Mouse (Mus musculus) intestine, embryonic 15.5 days (tissue): ENCODE measurements around the gene Iqgap1. TPM values are rescaled to one million over a fixed set of nuclear protein-coding genes. Genes with fewer than 3 reads are reported as not detected.
"Not testable (repeated sequence)": the region's sequence is repeated elsewhere in the genome, so short reads cannot be mapped to it uniquely, and the experiment has no call there.

Source experiments
- ATAC-seq: fragments of 200-750 bp; cut with Nextera tagmentation; 2 replicates; pipeline ENCODE4 v1.8.0; 2017; ENCODE audit warnings: moderate TSS enrichment, moderate library complexity
- H3K27ac ChIP-seq: fragments of 300-500 bp; sonication (generic); 2 replicates; pipeline ENCODE4 v1.5.1; 2015; ENCODE audit warnings: mild to moderate bottlenecking, inconsistent platforms
- H3K27me3 ChIP-seq: fragments of 300-500 bp; sonication (generic); replicated peaks from 2 replicates; pipeline ENCODE4 v1.6.1; 2015; ENCODE audit warnings: inconsistent platforms
- H3K36me3 ChIP-seq: fragments of 300-500 bp; sonication (generic); 2 replicates; pipeline ENCODE4 v1.6.1; 2015; ENCODE audit warnings: inconsistent platforms
- H3K4me1 ChIP-seq: fragments of 300-500 bp; sonication (generic); replicated peaks from 2 replicates; pipeline ENCODE4 v1.6.1; 2015; ENCODE audit warnings: inconsistent platforms
- H3K4me2 ChIP-seq: fragments of 300-500 bp; sonication (generic); replicated peaks from 2 replicates; pipeline ENCODE4 v1.6.1; 2015; ENCODE audit warnings: mild to moderate bottlenecking, inconsistent platforms
- H3K4me3 ChIP-seq: fragments of 300-500 bp; sonication (generic); replicated peaks from 2 replicates; pipeline ENCODE4 v1.5.1; 2015; ENCODE audit warnings: inconsistent platforms
- H3K9ac ChIP-seq: fragments of 300-500 bp; sonication (generic); 2 replicates; pipeline ENCODE4 v1.6.1; 2015; ENCODE audit warnings: inconsistent platforms
- H3K9me3 ChIP-seq: fragments of 300-500 bp; sonication (generic); 2 replicates; pipeline ENCODE4 v1.6.1; 2016; ENCODE audit warnings: inconsistent platforms
- WGBS: fragments of 180-500 bp; shearing (Covaris S2); methylation state at CpG from one replicate; pipeline ENCODE4 v1.1.7; 2015; 5-methylcytosine and 5-hydroxymethylcytosine counted together
- polyA plus RNA-seq: library from polyadenylated mRNA; unstranded; fragments of >200 nt; fragmentation: Nextera tagmentation; extraction: Ambion mirVana; gene quantifications from 2 replicates; pipeline ENCODE4 v1.2.1, GENCODE M21; 2015

The Iqgap1 gene
- polyA plus RNA-seq, 1 experiment from 2014 or later, result 76.2 TPM

GRCm38 (mm10) chr7:80775448-80775904 lies 50.3 kb downstream of the Iqgap1 start:
- Histone ChIP-seq H3K36me3 (no peaks in the 10 kb centered on the region), H3K4me2 (no peak overlapping the region), H3K27me3 (no peaks in the 10 kb centered on the region), H3K4me1 (0 out of 2 replicates have a peak, but pooled peaks cover 5% of the 10 kb centered on the region), H3K4me3 (no peak overlapping the region), H3K27ac (no peak overlapping the region), H3K9ac (no peak overlapping the region), H3K9me3 (no peaks in the 10 kb centered on the region)
- no peak for ATAC-seq
- 82% methylated on average over 10 of the region's 10 CpGs for WGBS

- 91% methylated on average over 15 of the region's 15 CpGs for WGBS
Observed at GRCm38 (mm10) chr7:80774615-80775447, 50.9 kb downstream of the Iqgap1 start.

GRCm38 (mm10) chr7:80773834-80774614 lies 51.8 kb downstream of the Iqgap1 start:
- ATAC-seq, result no peak
- no peaks in the 10 kb centered on the region for H3K27me3 ChIP-seq
- 69% methylated on average over 14 of the region's 14 CpGs for WGBS
- no peaks in the 10 kb centered on the region for H3K9me3 ChIP-seq
- no peak overlapping the region for H3K4me3 ChIP-seq
- no peak overlapping the region for H3K27ac ChIP-seq
- H3K9ac ChIP-seq, result no peak overlapping the region
- 0 out of 2 replicates have a peak, but pooled peaks cover 3% of the 10 kb centered on the region for H3K4me1 ChIP-seq
- no peaks in the 10 kb centered on the region for H3K36me3 ChIP-seq
- no peak overlapping the region for H3K4me2 ChIP-seq

More at GRCm38 (mm10) chr7:80774615-80775447, 50.9 kb downstream of the Iqgap1 start:
- Histone ChIP-seq H3K4me2 (no peak overlapping the region), H3K4me3 (no peak overlapping the region), H3K9me3 (no peaks in the 10 kb centered on the region), H3K27me3 (no peaks in the 10 kb centered on the region), H3K4me1 (0 out of 2 replicates have a peak, but pooled peaks cover 5% of the 10 kb centered on the region), H3K9ac (no peak overlapping the region), H3K27ac (no peak overlapping the region), H3K36me3 (no peaks in the 10 kb centered on the region)
- ATAC-seq, result no peak

GRCm38 (mm10) chr7:80770466-80770865 lies 55.3 kb downstream of the Iqgap1 start:
- no peak overlapping the region for H3K4me2 ChIP-seq
- 92% methylated on average over 2 of the region's 2 CpGs for WGBS
- 0 out of 2 replicates have a peak, but pooled peaks cover 3% of the 10 kb centered on the region for H3K4me1 ChIP-seq
- no peak overlapping the region for H3K4me3 ChIP-seq
- H3K9me3 ChIP-seq, result no peaks in the 10 kb centered on the region
- H3K36me3 ChIP-seq, result no peaks in the 10 kb centered on the region
- no peak overlapping the region for H3K27ac ChIP-seq
- no peaks in the 10 kb centered on the region for H3K27me3 ChIP-seq
- no peak overlapping the region for H3K9ac ChIP-seq
- no peak for ATAC-seq

GRCm38 (mm10) chr7:80766861-80767312 lies 58.9 kb downstream of the Iqgap1 start:
- no peak overlapping the region for H3K9ac ChIP-seq
- no peaks in the 10 kb centered on the region for H3K4me1 ChIP-seq
- H3K36me3 ChIP-seq, result no peaks in the 10 kb centered on the region
- no peaks in the 10 kb centered on the region for H3K27me3 ChIP-seq
- no peak for ATAC-seq
- no peaks in the 10 kb centered on the region for H3K9me3 ChIP-seq
- no peak overlapping the region for H3K4me3 ChIP-seq
- 88% methylated on average over 11 of the region's 11 CpGs for WGBS
- no peak overlapping the region for H3K27ac ChIP-seq
- no peak overlapping the region for H3K4me2 ChIP-seq

- no peak for ATAC-seq
- 69% methylated on average over 3 of the region's 3 CpGs for WGBS
- H3K27ac ChIP-seq, result no peak overlapping the region
- no peak overlapping the region for H3K9ac ChIP-seq
- no peak overlapping the region for H3K4me2 ChIP-seq
- no peaks in the 10 kb centered on the region for H3K36me3 ChIP-seq
- H3K9me3 ChIP-seq, result no peaks in the 10 kb centered on the region
- no peaks in the 10 kb centered on the region for H3K4me1 ChIP-seq
- H3K4me3 ChIP-seq, result no peak overlapping the region
- no peaks in the 10 kb centered on the region for H3K27me3 ChIP-seq
Observed at GRCm38 (mm10) chr7:80766072-80766471, 59.7 kb downstream of the Iqgap1 start.

GRCm38 (mm10) chr7:80763864-80764437 lies 61.8 kb downstream of the Iqgap1 start:
- Histone ChIP-seq H3K9ac (no peak overlapping the region), H3K4me2 (no peak overlapping the region), H3K27me3 (no peaks in the 10 kb centered on the region), H3K4me3 (no peak overlapping the region), H3K9me3 (no peaks in the 10 kb centered on the region), H3K4me1 (no peaks in the 10 kb centered on the region), H3K36me3 (peaks cover under 1% of the 10 kb centered on the region; the same call in 1 of the 2 replicates), H3K27ac (no peak overlapping the region)
- 84% methylated on average over 7 of the region's 7 CpGs for WGBS
- no peak for ATAC-seq

- ATAC-seq, result peak; percentile 81
- H3K27me3 ChIP-seq, result no peaks in the 10 kb centered on the region
- H3K9ac ChIP-seq, result no peak overlapping the region
- H3K27ac ChIP-seq, result 0 out of 2 replicates have a peak overlapping the region, but pooled peaks have one; percentile 36
- H3K9me3 ChIP-seq, result no peaks in the 10 kb centered on the region
- peaks cover 8% of the 10 kb centered on the region; the same call in 1 of the 2 replicates for H3K36me3 ChIP-seq
- no peak overlapping the region for H3K4me2 ChIP-seq
- 66% methylated on average over 8 of the region's 8 CpGs for WGBS
- H3K4me3 ChIP-seq, result no peak overlapping the region
- no peaks in the 10 kb centered on the region for H3K4me1 ChIP-seq
Observed at GRCm38 (mm10) chr7:80762297-80762696, 63.5 kb downstream of the Iqgap1 start.

GRCm38 (mm10) chr7:80754086-80754485 lies 71.7 kb downstream of the Iqgap1 start:
- Histone ChIP-seq H3K9ac (no peak overlapping the region), H3K9me3 (no peaks in the 10 kb centered on the region), H3K27ac (no peak overlapping the region), H3K27me3 (no peaks in the 10 kb centered on the region), H3K36me3 (peaks cover 40% of the 10 kb centered on the region), H3K4me1 (no peaks in the 10 kb centered on the region), H3K4me2 (no peak overlapping the region), H3K4me3 (no peak overlapping the region)
- 92% methylated on average over 2 of the region's 2 CpGs for WGBS
- no peak for ATAC-seq

- Histone ChIP-seq H3K36me3 (peaks cover 39% of the 10 kb centered on the region), H3K27ac (no peak overlapping the region), H3K4me1 (no peaks in the 10 kb centered on the region), H3K27me3 (no peaks in the 10 kb centered on the region), H3K9me3 (no peaks in the 10 kb centered on the region), H3K4me2 (no peak overlapping the region), H3K9ac (no peak overlapping the region), H3K4me3 (no peak overlapping the region)
- 84% methylated on average over 2 of the region's 2 CpGs for WGBS
- ATAC-seq, result no peak
Observed at GRCm38 (mm10) chr7:80753613-80754012, 72.2 kb downstream of the Iqgap1 start.

GRCm38 (mm10) chr7:80749624-80750023 lies 76.2 kb downstream of the Iqgap1 start:
- H3K27ac ChIP-seq, result no peak overlapping the region
- WGBS, result 62% methylated on average over 6 of the region's 6 CpGs
- H3K9me3 ChIP-seq, result no peaks in the 10 kb centered on the region
- no peak for ATAC-seq
- H3K4me3 ChIP-seq, result no peak overlapping the region
- no peak overlapping the region for H3K9ac ChIP-seq
- peaks cover 38% of the 10 kb centered on the region for H3K36me3 ChIP-seq
- H3K27me3 ChIP-seq, result no peaks in the 10 kb centered on the region
- H3K4me1 ChIP-seq, result peaks cover 28% of the 10 kb centered on the region
- H3K4me2 ChIP-seq, result no peak overlapping the region

GRCm38 (mm10) chr7:80749109-80749508 lies 76.7 kb downstream of the Iqgap1 start:
- not testable (repeated sequence) for ATAC-seq, H3K27ac ChIP-seq, H3K9me3 ChIP-seq, H3K9ac ChIP-seq, H3K4me2 ChIP-seq, H3K4me3 ChIP-seq, H3K27me3 ChIP-seq
- peaks cover 31% of the 10 kb centered on the region for H3K4me1 ChIP-seq
- 94% methylated on average over 10 of the region's 10 CpGs for WGBS
- peaks cover 38% of the 10 kb centered on the region for H3K36me3 ChIP-seq
